Mouse (Mus musculus): ENCODE measurements around the gene Ndufaf2. TPM values are rescaled to one million over a fixed set of nuclear protein-coding genes. Genes with fewer than 3 reads are reported as not detected.

The Ndufaf2 gene
- 10 to 100 TPM; 23.3 to 28.8 TPM for total RNA-seq (2021)
- polyA plus RNA-seq (2012; rRNA removed): 12.4 and 14.1 TPM in 2 replicates
- long read RNA-seq, transcript Ndufaf2-201 (4 exons, 678 nt): major isoform, 10 of 13 reads
- long read RNA-seq, partial matches to known transcripts: 0 of 13 reads
- long read RNA-seq, other reads (novel, unspliced or antisense): 3 of 13 reads

DNA sequence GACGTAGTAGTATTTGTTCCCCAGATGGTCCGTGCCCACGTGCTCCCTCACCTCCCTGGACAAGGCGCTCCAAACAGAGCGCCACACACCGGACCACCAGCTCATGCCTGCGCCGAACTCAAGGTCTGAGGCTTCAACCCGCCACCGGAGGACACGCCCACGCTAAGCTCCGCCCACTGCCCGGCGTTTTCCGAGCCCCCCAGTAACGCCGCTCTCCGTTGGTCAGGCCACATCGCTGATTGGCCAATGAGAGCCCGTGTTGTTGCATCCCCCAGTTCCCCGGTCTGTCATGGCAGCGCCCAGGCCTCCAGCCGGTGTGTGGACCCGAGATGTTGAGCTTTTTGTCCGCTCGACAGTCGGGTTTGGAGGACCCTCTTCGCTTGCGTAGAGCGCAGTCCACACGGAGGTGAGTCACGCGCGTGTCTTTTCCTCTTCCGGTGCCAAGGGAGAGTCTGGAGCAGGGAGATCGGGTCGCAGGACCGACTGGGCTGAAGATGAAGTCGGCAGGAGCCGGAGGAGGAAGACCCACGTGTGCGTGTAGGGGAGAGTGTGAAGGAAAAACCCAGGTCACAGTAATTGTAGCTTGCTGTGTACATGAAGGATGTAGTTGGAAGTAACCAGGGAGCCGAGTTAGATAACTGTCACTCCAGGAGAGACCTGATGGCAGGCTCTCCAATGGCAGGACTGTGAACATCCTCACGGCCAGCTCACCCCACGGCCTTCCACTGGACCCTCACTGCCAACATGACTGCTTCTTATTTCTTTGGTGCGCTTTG is at the start of gene Ndufaf2, which contains the start of gene Ercc8:
Gene Ndufaf2 (minus strand): TSS at position 159 of the 776 bp plus-strand sequence.
Gene Ercc8 (plus strand): TSS at position 267 of the 776 bp plus-strand sequence.
- H3K27me3 ChIP-seq (ENCODE audit: control insufficient read depth, insufficient read depth, low read length): no peaks in the 10 kb centered on the region
- TF ChIP-seq EP300 (IDR thresholded peaks at IDR 0.05; ENCODE audit: insufficient read depth, low read depth, low read length) (no peak), POLR2A (IDR thresholded peaks at IDR 0.05; ENCODE audit: insufficient read depth, low read depth, low read length) (peak; percentile 72)
- H3K9ac ChIP-seq (ENCODE audit: low read depth, low read length): peak within 1 kb of the TSS; percentile 75
- no peaks in the 10 kb centered on the region; the same call in 1 of the 2 replicates for H3K79me2 ChIP-seq (replicated peaks; ENCODE audit: control insufficient read depth, insufficient read depth, low read length)
- H3K4me1 ChIP-seq (ENCODE audit: control insufficient read depth, insufficient read depth, low read length): no peaks in the 10 kb centered on the region
- H3K27ac ChIP-seq: peak within 1 kb of the TSS; percentile 62
- H3K4me3 ChIP-seq: peak within 1 kb of the TSS; percentile 94
- intact Hi-C loops (cut with DNase I): no loop called here
- peak; percentile 95 to 98 for DNase-seq
- H3K36me3 ChIP-seq (ENCODE audit: control insufficient read depth, insufficient read depth, low read length): no peaks in the 10 kb centered on the region
- WGBS: under 1% methylated on average over 47 of the region's 47 CpGs

DNA sequence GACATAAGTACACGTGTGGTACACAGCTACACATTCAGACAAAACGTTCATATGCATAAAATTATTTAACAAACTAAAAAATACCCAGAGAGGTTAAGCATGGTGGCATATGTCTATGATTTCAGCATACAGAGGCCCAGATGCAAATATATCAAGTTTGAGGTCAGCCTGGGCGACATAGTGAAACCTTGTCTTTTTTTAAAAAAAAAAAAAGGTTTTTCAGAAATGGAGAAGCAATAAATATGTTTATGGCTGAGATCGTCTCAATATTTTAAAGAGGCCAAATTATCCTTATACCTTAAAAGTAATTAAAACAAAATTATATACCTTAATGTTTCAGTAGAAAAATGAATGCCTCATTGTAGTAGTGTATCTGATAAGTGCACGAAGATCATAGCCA is 49.7 kb upstream of the Ndufaf2 start:
- DNase-seq: no peak
- H3K4me1 ChIP-seq (ENCODE audit: control insufficient read depth, insufficient read depth, low read length): no peaks in the 10 kb centered on the region
- 69% methylated on average over 5 of the region's 5 CpGs for WGBS
- no peak overlapping the region for H3K27ac ChIP-seq
- intact Hi-C loops (cut with DNase I): no loop called here
- no peak overlapping the region for H3K4me3 ChIP-seq
- no peaks in the 10 kb centered on the region for H3K36me3 ChIP-seq (ENCODE audit: control insufficient read depth, insufficient read depth, low read length)
- no peak overlapping the region for H3K9ac ChIP-seq (ENCODE audit: low read depth, low read length)
- H3K79me2 ChIP-seq (replicated peaks; ENCODE audit: control insufficient read depth, insufficient read depth, low read length): no peaks in the 10 kb centered on the region
- no peaks in the 10 kb centered on the region; the same call in 1 of the 2 replicates for H3K27me3 ChIP-seq (ENCODE audit: control insufficient read depth, insufficient read depth, low read length)
- no peak for TF ChIP-seq POLR2A (IDR thresholded peaks at IDR 0.05; ENCODE audit: insufficient read depth, low read depth, low read length)
- no peak for TF ChIP-seq EP300 (IDR thresholded peaks at IDR 0.05; ENCODE audit: insufficient read depth, low read depth, low read length)
- no peak for TF ChIP-seq CTCF (IDR thresholded peaks at IDR 0.05)

DNA sequence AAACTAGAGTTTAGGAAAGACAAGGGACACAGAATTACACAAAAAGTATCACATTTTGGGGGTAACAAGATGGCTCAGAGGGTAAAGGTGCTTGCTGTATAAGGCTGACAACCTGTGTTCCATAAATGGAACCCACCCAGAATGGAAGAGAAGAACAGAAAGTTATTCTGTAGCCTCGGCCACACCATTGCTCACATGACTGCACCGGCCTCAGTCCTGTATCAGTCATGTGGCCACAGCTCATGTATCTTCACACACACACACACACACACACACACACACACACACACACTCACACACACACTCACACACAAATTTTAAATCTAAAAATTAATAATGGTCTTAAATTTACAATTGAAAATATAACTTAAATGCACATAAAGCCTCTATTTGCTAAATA is 49.0 kb upstream of the Ndufaf2 start:
- Histone ChIP-seq H3K4me1 (ENCODE audit: control insufficient read depth, insufficient read depth, low read length) (no peaks in the 10 kb centered on the region), H3K9ac (ENCODE audit: low read depth, low read length) (no peak overlapping the region), H3K27me3 (ENCODE audit: control insufficient read depth, insufficient read depth, low read length) (no peaks in the 10 kb centered on the region; the same call in 1 of the 2 replicates), H3K4me3 (no peak overlapping the region), H3K36me3 (ENCODE audit: control insufficient read depth, insufficient read depth, low read length) (no peaks in the 10 kb centered on the region), H3K27ac (no peak overlapping the region), H3K79me2 (replicated peaks; ENCODE audit: control insufficient read depth, insufficient read depth, low read length) (no peaks in the 10 kb centered on the region)
- 82% methylated on average over 2 of the region's 2 CpGs for WGBS
- TF ChIP-seq POLR2A (IDR thresholded peaks at IDR 0.05; ENCODE audit: insufficient read depth, low read depth, low read length) (no peak), EP300 (IDR thresholded peaks at IDR 0.05; ENCODE audit: insufficient read depth, low read depth, low read length) (no peak), CTCF (IDR thresholded peaks at IDR 0.05) (no peak)
- DNase-seq: no peak
- intact Hi-C loops (cut with DNase I): no loop called here

DNA sequence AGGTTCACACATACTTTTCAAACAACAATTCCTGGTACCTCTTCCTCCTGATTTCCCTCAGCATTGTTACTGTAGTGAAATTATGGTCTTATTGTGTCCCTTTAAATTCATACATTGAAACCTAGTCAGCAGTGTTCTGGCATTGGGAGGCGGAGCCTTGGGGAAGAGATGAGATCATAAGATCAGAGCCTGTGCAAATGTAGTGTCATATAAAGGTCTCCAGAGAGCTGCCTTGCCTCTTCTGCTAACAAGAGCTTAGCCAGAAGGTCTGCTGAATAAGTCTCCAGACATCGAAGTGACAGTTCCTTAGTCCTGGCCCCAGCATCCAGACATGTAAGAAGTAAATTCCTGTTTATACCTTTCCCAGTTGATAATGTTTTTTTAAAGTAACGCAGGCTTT is 46.4 kb upstream of the Ndufaf2 start:
- Histone ChIP-seq H3K36me3 (ENCODE audit: control insufficient read depth, insufficient read depth, low read length) (no peaks in the 10 kb centered on the region), H3K9ac (ENCODE audit: low read depth, low read length) (no peak overlapping the region), H3K79me2 (replicated peaks; ENCODE audit: control insufficient read depth, insufficient read depth, low read length) (no peaks in the 10 kb centered on the region), H3K4me1 (ENCODE audit: control insufficient read depth, insufficient read depth, low read length) (no peaks in the 10 kb centered on the region), H3K27me3 (ENCODE audit: control insufficient read depth, insufficient read depth, low read length) (no peaks in the 10 kb centered on the region), H3K4me3 (no peak overlapping the region), H3K27ac (no peak overlapping the region)
- no peak for TF ChIP-seq POLR2A (IDR thresholded peaks at IDR 0.05; ENCODE audit: insufficient read depth, low read depth, low read length)
- TF ChIP-seq CTCF (IDR thresholded peaks at IDR 0.05): no peak
- TF ChIP-seq EP300 (IDR thresholded peaks at IDR 0.05; ENCODE audit: insufficient read depth, low read depth, low read length): no peak
- 77% methylated on average over 3 of the region's 3 CpGs for WGBS
- DNase-seq: no peak
- intact Hi-C loops (cut with DNase I): no loop called here

DNA sequence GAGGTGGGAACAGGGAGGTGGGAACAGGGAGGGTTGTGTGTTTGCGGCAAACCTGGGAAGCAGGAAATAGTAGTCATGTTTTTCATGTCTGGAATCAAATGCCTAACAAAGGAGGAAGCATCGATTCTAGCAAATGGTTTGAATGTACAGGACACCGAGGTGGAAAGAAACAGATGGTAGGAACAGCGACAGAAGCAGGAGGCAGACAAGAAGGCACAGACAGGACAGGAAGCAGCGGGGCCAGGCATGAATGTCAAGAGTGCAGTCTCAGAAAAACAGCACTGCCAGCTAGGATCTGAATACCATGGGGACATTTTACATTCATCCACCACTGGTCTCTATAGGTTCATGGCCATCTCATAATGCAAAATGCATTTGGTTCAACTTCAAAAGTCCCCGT is 37.1 kb upstream of the Ndufaf2 start:
- Histone ChIP-seq H3K36me3 (ENCODE audit: control insufficient read depth, insufficient read depth, low read length) (no peaks in the 10 kb centered on the region), H3K79me2 (replicated peaks; ENCODE audit: control insufficient read depth, insufficient read depth, low read length) (no peaks in the 10 kb centered on the region), H3K27ac (no peak overlapping the region), H3K4me1 (ENCODE audit: control insufficient read depth, insufficient read depth, low read length) (no peaks in the 10 kb centered on the region), H3K27me3 (ENCODE audit: control insufficient read depth, insufficient read depth, low read length) (no peaks in the 10 kb centered on the region), H3K9ac (ENCODE audit: low read depth, low read length) (no peak overlapping the region), H3K4me3 (no peak overlapping the region)
- WGBS: 69% methylated on average over 6 of the region's 6 CpGs
- no peak for TF ChIP-seq POLR2A (IDR thresholded peaks at IDR 0.05; ENCODE audit: insufficient read depth, low read depth, low read length)
- TF ChIP-seq CTCF (IDR thresholded peaks at IDR 0.05): no peak
- no peak for TF ChIP-seq EP300 (IDR thresholded peaks at IDR 0.05; ENCODE audit: insufficient read depth, low read depth, low read length)
- no peak for DNase-seq
- intact Hi-C loops (cut with DNase I): loop anchor here (10.0 kb wide), 1 partner anchor 1019 kb away; no protein-coding TSS in a partner anchor

All from heart, adult 2 months (tissue).